Mouse (Mus musculus) liver, embryonic 12.5 days (tissue): ENCODE data around the gene Ahdc1. TPM values are rescaled to one million over a fixed set of nuclear protein-coding genes. Genes with fewer than 3 reads are reported as not detected.
A peak's percentile ranks its signal among the peaks of the same experiment; 100 is the strongest.

Experiments
- ATAC-seq: fragments of 200-750 bp; cut with Nextera tagmentation; 2 replicates; pipeline ENCODE4 v1.8.0; 2017; ENCODE audit warnings: moderate number of reproducible peaks, mild to moderate bottlenecking, moderate library complexity
- H3K27ac ChIP-seq: fragments of 300-500 bp; sonication (generic); 2 replicates; pipeline ENCODE4 v1.5.1; 2016; ENCODE audit warnings: mild to moderate bottlenecking
- H3K27me3 ChIP-seq: fragments of 300-500 bp; sonication (generic); replicated peaks from 2 replicates; pipeline ENCODE4 v1.6.1; 2016; ENCODE audit warnings: mild to moderate bottlenecking, moderate library complexity
- H3K36me3 ChIP-seq: fragments of 300-500 bp; sonication (generic); 2 replicates; pipeline ENCODE4 v1.6.1; 2016; ENCODE audit warnings: mild to moderate bottlenecking, moderate library complexity
- H3K4me1 ChIP-seq: fragments of 300-500 bp; sonication (generic); 2 replicates; pipeline ENCODE4 v1.6.1; 2016
- H3K4me2 ChIP-seq: fragments of 300-500 bp; sonication (generic); 2 replicates; pipeline ENCODE4 v1.6.1; 2016; ENCODE audit warnings: mild to moderate bottlenecking, moderate library complexity
- H3K4me3 ChIP-seq: fragments of 300-500 bp; sonication (generic); 2 replicates; pipeline ENCODE4 v1.5.1; 2016; ENCODE audit warnings: mild to moderate bottlenecking, moderate library complexity
- H3K9ac ChIP-seq: fragments of 300-500 bp; sonication (generic); 2 replicates; pipeline ENCODE4 v1.6.1; 2016; ENCODE audit warnings: mild to moderate bottlenecking, moderate library complexity
- H3K9me3 ChIP-seq: fragments of 300-500 bp; sonication (generic); replicated peaks from 2 replicates; pipeline ENCODE4 v1.6.1; 2016; ENCODE audit warnings: mild to moderate bottlenecking, moderate library complexity
- WGBS: fragments of 180-500 bp; shearing (Covaris S2); methylation state at CpG from one replicate; pipeline ENCODE4 v1.1.7; 2016; ENCODE audit not compliant: insufficient replicate concordance; 5-methylcytosine and 5-hydroxymethylcytosine counted together
- polyA plus RNA-seq: library from polyadenylated mRNA; unstranded; fragments of >200 nt; fragmentation: Nextera tagmentation; extraction: Ambion mirVana; gene quantifications from 2 replicates; pipeline ENCODE4 v1.2.1, GENCODE M21; 2016

The Ahdc1 gene
- polyA plus RNA-seq, 1 experiment from 2014 or later, result 3.2 TPM

DNA sequence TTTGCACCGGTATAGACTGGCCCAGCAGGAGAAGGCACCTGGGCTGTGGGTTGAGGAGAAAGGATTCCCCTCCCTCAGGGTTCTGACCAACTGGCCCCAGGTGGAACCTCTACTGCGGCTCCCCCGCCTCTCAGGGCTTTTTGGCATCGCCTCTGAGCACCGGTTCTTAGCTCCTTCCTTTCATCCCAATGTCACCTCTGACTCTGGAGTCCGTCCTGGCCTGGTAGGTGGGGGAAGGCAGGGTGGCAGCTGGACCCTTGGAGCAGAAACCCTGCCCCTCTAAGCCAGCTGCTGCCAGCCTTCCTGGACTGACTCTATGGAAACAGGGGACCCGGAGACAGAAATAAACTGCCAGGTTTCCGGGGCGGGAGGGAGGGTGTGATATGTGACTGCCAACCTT, 26.2 kb downstream of the Ahdc1 start:
- H3K4me3 ChIP-seq, result no peak overlapping the region
- peaks cover 81% of the 10 kb centered on the region for H3K27me3 ChIP-seq
- H3K9me3 ChIP-seq, result no peaks in the 10 kb centered on the region
- no peak overlapping the region for H3K9ac ChIP-seq
- no peaks in the 10 kb centered on the region for H3K36me3 ChIP-seq
- 57% methylated on average over 9 of the region's 9 CpGs for WGBS
- peaks cover 44% of the 10 kb centered on the region for H3K4me1 ChIP-seq
- no peak overlapping the region for H3K4me2 ChIP-seq
- H3K27ac ChIP-seq, result no peak overlapping the region
- no peak for ATAC-seq

- Histone ChIP-seq H3K36me3 (no peaks in the 10 kb centered on the region), H3K27me3 (peaks cover 84% of the 10 kb centered on the region), H3K4me3 (no peak overlapping the region), H3K4me1 (peaks cover 49% of the 10 kb centered on the region), H3K27ac (no peak overlapping the region), H3K9ac (no peak overlapping the region), H3K9me3 (no peaks in the 10 kb centered on the region), H3K4me2 (peak overlapping the region; percentile 86)
- ATAC-seq, result no peak
- WGBS, result 50% methylated on average over 6 of the region's 6 CpGs
Observed at GRCm38 (mm10) chr4:133037798-133038197, 26.7 kb downstream of the Ahdc1 start.

GRCm38 (mm10) chr4:133038521-133039115, 27.6 kb downstream of the Ahdc1 start:
- Histone ChIP-seq H3K9me3 (no peaks in the 10 kb centered on the region), H3K4me3 (peak overlapping the region; percentile 63), H3K36me3 (no peaks in the 10 kb centered on the region), H3K4me2 (peak overlapping the region; percentile 86), H3K27ac (peak overlapping the region; percentile 50), H3K4me1 (peaks cover 57% of the 10 kb centered on the region), H3K27me3 (peaks cover 88% of the 10 kb centered on the region), H3K9ac (peak overlapping the region; percentile 63)
- no peak for ATAC-seq
- WGBS, result under 1% methylated on average over 60 of the region's 76 CpGs

- Histone ChIP-seq H3K27ac (peak overlapping the region; percentile 50), H3K4me2 (peak overlapping the region; percentile 86), H3K36me3 (no peaks in the 10 kb centered on the region), H3K9ac (peak overlapping the region; percentile 63), H3K4me1 (peaks cover 64% of the 10 kb centered on the region), H3K27me3 (peaks cover 87% of the 10 kb centered on the region), H3K9me3 (no peaks in the 10 kb centered on the region), H3K4me3 (peak overlapping the region; percentile 63)
- peak; percentile 24; the same call in 1 of the 2 replicates for ATAC-seq
- WGBS, result 2% methylated on average over 73 of the region's 77 CpGs
Observed at GRCm38 (mm10) chr4:133039116-133039819, 28.2 kb downstream of the Ahdc1 start.

- Histone ChIP-seq H3K9me3 (no peaks in the 10 kb centered on the region), H3K9ac (no peak overlapping the region; the same call in 1 of the 2 replicates), H3K27me3 (peaks cover 87% of the 10 kb centered on the region), H3K4me3 (peak overlapping the region; percentile 63; the same call in 1 of the 2 replicates), H3K27ac (no peak overlapping the region), H3K4me2 (peak overlapping the region; percentile 86), H3K36me3 (no peaks in the 10 kb centered on the region), H3K4me1 (peaks cover 69% of the 10 kb centered on the region)
- no peak for ATAC-seq
- WGBS, result 24% methylated on average over 18 of the region's 18 CpGs
Observed at GRCm38 (mm10) chr4:133039832-133040231, 28.8 kb downstream of the Ahdc1 start.

DNA sequence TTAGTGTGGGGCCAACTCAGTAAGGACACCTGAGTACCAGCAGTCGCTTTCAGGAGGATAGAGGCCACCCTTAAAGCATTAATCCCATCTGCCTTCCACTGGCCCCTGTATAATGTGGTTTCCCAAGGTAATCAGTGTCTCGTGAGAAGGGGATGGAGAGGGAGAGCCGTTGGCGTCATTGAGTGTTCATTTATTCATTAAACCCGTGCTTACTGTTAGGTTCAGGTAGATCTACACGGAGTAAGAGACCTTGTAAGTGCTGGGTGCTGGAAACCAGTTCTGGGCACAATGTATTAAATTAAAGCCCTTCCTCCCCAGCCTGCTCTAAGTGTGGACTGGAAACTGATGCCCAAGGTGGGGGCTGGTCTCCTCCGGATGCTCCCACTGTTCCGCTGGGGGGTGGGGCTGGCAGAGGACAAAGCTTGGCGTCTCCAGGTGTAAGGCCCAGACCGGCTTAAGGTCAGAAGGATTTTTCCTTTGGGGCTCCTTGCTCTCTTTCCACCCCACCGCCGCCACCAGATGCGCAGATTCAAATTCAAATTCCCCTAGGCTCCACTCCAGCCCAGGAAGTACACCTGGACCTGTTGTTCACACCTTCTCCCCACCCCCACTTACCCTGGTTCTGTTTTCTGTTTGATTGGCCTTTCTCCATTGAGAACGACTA, 29.3 kb downstream of the Ahdc1 start:
- Histone ChIP-seq H3K4me1 (peaks cover 75% of the 10 kb centered on the region), H3K27ac (no peak overlapping the region), H3K9me3 (no peaks in the 10 kb centered on the region), H3K4me2 (peak overlapping the region; percentile 86), H3K36me3 (no peaks in the 10 kb centered on the region), H3K4me3 (no peak overlapping the region), H3K27me3 (peaks cover 82% of the 10 kb centered on the region), H3K9ac (no peak overlapping the region)
- no peak for ATAC-seq
- WGBS, result 61% methylated on average over 14 of the region's 14 CpGs

DNA sequence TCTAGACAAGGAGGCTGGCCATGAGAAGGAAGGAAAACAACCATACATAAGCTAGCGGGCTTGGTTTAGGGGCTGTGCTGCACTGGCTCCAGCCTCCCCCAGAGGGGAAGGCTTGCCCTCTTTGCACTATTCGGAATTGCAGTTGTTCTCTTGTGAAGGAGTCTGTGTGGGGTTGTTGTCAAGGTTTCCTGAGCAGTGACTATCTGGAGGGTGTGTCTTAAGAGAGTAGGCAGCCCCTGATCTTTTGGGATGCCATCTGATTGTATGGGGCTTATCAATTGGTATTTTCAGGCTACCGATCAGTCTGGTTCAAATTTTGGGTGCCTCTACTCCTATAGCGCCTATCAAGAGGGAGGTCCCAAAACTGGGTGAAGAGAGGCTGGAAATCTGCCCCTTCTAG, 31.2 kb downstream of the Ahdc1 start:
- 0 out of 2 replicates have a peak overlapping the region, but pooled peaks have one; percentile 37 for H3K4me2 ChIP-seq
- peak overlapping the region; percentile 15; the same call in 1 of the 2 replicates for H3K27ac ChIP-seq
- H3K9ac ChIP-seq, result no peak overlapping the region
- H3K36me3 ChIP-seq, result no peaks in the 10 kb centered on the region
- peaks cover 64% of the 10 kb centered on the region for H3K27me3 ChIP-seq
- H3K4me1 ChIP-seq, result peaks cover 92% of the 10 kb centered on the region
- no peaks in the 10 kb centered on the region for H3K9me3 ChIP-seq
- H3K4me3 ChIP-seq, result no peak overlapping the region
- no peak; the same call in 1 of the 2 replicates for ATAC-seq
- WGBS, result 41% methylated on average over 4 of the region's 4 CpGs

DNA sequence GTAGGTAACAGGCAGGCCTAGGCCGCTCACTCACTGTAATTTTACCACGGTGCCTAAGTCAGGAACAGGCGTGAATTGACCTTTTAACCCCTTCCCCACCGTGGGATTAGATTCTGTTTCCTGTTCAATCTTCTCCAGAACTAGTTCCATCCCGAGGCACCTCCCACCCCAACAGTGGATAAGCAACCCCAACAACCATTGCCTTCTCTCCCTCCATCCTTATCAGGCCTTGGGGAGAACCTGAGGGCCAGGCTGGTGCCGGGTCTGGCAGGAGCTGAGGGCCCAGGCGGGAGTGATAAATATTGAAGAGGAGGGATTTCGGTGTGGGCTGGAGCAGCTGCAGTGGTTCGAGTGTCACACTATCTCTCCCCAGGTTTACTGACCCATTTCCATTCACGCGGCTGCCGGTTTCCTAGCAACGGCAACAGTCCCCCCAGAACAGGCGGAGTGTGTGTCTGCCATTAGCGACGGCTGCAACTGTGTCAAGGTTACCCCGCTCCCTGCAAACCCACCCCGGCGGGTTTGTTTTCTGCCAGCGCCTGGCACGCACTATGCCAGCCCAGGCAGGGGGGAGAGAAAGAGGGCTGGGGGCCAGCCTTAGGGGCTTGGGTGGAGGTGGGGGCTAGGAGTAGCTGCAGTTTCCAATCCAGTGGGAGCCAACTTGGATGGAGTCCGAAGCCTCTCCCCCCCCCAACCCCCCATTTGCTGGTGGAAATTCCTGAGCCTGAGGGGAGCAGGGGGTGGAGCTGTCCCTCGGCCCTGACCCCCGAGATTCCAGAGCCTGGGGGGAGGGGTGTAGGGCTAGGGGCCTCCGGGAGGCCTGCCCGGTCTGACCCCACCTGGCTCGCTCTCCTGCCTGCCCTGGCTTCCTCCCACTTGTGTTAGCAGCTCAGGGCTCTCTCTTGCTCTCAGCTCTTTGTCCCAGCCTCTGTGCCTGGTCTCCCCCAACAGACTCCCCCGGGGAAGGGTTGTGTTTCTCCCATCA, 31.9 kb downstream of the Ahdc1 start:
- H3K9me3 ChIP-seq, result no peaks in the 10 kb centered on the region
- WGBS, result 27% methylated on average over 27 of the region's 28 CpGs
- ATAC-seq, result peak; percentile 31
- H3K4me1 ChIP-seq, result peaks cover 95% of the 10 kb centered on the region
- H3K4me3 ChIP-seq, result 0 out of 2 replicates have a peak overlapping the region, but pooled peaks have one; percentile 4
- peaks cover 59% of the 10 kb centered on the region for H3K27me3 ChIP-seq
- H3K4me2 ChIP-seq, result peak overlapping the region; percentile 37
- peak overlapping the region; percentile 53 for H3K27ac ChIP-seq
- no peaks in the 10 kb centered on the region for H3K36me3 ChIP-seq
- H3K9ac ChIP-seq, result no peak overlapping the region; the same call in 1 of the 2 replicates

- Histone ChIP-seq H3K9me3 (no peaks in the 10 kb centered on the region), H3K4me3 (no peak overlapping the region), H3K27ac (peak overlapping the region; percentile 53), H3K27me3 (peaks cover 49% of the 10 kb centered on the region), H3K9ac (no peak overlapping the region), H3K4me1 (peaks cover 91% of the 10 kb centered on the region), H3K4me2 (peak overlapping the region; percentile 37; the same call in 1 of the 2 replicates), H3K36me3 (no peaks in the 10 kb centered on the region)
- WGBS, result 55% methylated on average over 6 of the region's 6 CpGs
- ATAC-seq, result no peak
Observed at GRCm38 (mm10) chr4:133043798-133044646, 33.0 kb downstream of the Ahdc1 start.

- WGBS, result 56% methylated on average over 6 of the region's 6 CpGs
- Histone ChIP-seq H3K4me2 (no peak overlapping the region), H3K4me3 (no peak overlapping the region), H3K27ac (0 out of 2 replicates have a peak overlapping the region, but pooled peaks have one; percentile 53), H3K36me3 (no peaks in the 10 kb centered on the region), H3K9ac (no peak overlapping the region), H3K4me1 (peaks cover 91% of the 10 kb centered on the region), H3K9me3 (no peaks in the 10 kb centered on the region), H3K27me3 (peaks cover 42% of the 10 kb centered on the region)
- no peak for ATAC-seq
Observed at GRCm38 (mm10) chr4:133044647-133045094, 33.6 kb downstream of the Ahdc1 start.
